Mouse (Mus musculus): ENCODE results near the gene Tars2.

DNA sequence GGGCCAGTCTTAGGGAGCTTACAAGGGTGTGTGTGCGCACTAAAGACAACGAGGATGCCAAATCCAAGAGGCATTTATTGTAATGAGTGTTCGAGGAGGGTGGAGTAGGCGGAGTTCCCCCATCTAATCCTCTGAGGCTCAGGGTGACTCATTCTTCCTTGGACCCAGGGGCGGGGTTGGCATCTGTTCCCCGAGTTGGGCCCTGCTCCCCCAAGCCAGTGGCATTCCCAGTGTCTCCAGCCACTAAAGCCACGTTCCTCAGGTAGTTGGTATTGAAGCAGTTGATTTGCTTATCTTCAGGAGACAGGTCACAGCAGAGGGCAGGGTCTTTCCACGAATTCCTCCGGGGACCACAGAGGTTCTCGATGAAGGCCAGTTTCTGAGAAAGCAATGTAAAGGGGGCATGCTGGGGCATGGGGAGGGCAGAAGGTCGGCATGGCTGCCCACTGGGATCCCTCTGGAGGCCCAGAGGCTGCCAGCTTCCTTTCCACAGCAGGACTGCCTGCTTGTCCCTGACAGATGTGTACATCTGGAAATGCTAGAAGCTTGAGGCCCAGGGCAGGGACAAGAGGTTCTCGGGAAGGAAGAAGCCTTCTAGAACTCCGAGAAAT is 25.8 kb downstream of the Tars2 start:
- no peak for TF ChIP-seq POLR2A (IDR thresholded peaks at IDR 0.05; ENCODE audit: low read depth, low read length)
- TF ChIP-seq ELF1 (IDR thresholded peaks at IDR 0.05; ENCODE audit: low read depth, low read length), result no peak
- TF ChIP-seq CHD2 (IDR thresholded peaks at IDR 0.05; ENCODE audit: low read length), result no peak

Measured in CH12.LX (cell line).